Mouse (Mus musculus): ENCODE results near the gene Dgki. TPM values are rescaled to one million over a fixed set of nuclear protein-coding genes. Genes with fewer than 3 reads are reported as not detected.

Gene Dgki
- total and polyA plus RNA-seq, 3 experiments: not detected

- H3K27me3 ChIP-seq (ENCODE audit: control insufficient read depth in 1 of 2, insufficient read depth in 2 of 2, low read length in 2 of 2): no peaks in the 10 kb centered on the region
- no peak for TF ChIP-seq E2F4 (IDR thresholded peaks at IDR 0.05; ENCODE audit: borderline replicate concordance, low read depth, low read length)
- TF ChIP-seq MAFK (IDR thresholded peaks at IDR 0.05; ENCODE audit: borderline replicate concordance, low read depth, low read length): no peak
- TF ChIP-seq RAD21 (IDR thresholded peaks at IDR 0.05; ENCODE audit: low read depth, low read length): no peak
- TF ChIP-seq MXI1 (IDR thresholded peaks at IDR 0.05; ENCODE audit: low read depth, low read length): no peak
- no peak for TF ChIP-seq ZMIZ1 (IDR thresholded peaks at IDR 0.05; ENCODE audit: low read depth, low read length)
- TF ChIP-seq POLR2AphosphoS5 (IDR thresholded peaks at IDR 0.05; ENCODE audit: borderline replicate concordance, low read depth, low read length): no peak
- no peak for TF ChIP-seq ZC3H11A (IDR thresholded peaks at IDR 0.05; ENCODE audit: low read depth, low read length)
- no peak for TF ChIP-seq ZKSCAN1 (IDR thresholded peaks at IDR 0.05; ENCODE audit: low read depth, low read length)
- TF ChIP-seq POLR2A (IDR thresholded peaks at IDR 0.05; ENCODE audit: control insufficient read depth in 1 of 2, insufficient read depth in 1 of 2, low read depth in 1 of 2, low read length in 2 of 2, poor library complexity in 1 of 2): no peak
- no peak for TF ChIP-seq MEF2A (IDR thresholded peaks at IDR 0.05; ENCODE audit: extremely low read depth, insufficient replicate concordance, low read depth, low read length, poor library complexity, severe bottlenecking)
- TF ChIP-seq SIN3A (IDR thresholded peaks at IDR 0.05; ENCODE audit: low read length): no peak
- no peak for TF ChIP-seq BHLHE40 (IDR thresholded peaks at IDR 0.05; ENCODE audit: borderline replicate concordance, low read depth, low read length)
- no peak for TF ChIP-seq SMC3 (IDR thresholded peaks at IDR 0.05; ENCODE audit: low read depth, low read length)
- no peak for TF ChIP-seq TBP (IDR thresholded peaks at IDR 0.05; ENCODE audit: low read depth, low read length)
- no peak for TF ChIP-seq JUND (IDR thresholded peaks at IDR 0.05; ENCODE audit: low read depth, low read length)
- no peak for TF ChIP-seq USF2 (IDR thresholded peaks at IDR 0.05; ENCODE audit: borderline replicate concordance in 1 of 2, insufficient read depth in 1 of 2, low read depth in 1 of 2, low read length in 2 of 2)
- no peak for TF ChIP-seq CHD2 (IDR thresholded peaks at IDR 0.05; ENCODE audit: low read length)
- no peak for TF ChIP-seq UBTF (IDR thresholded peaks at IDR 0.05; ENCODE audit: borderline replicate concordance, insufficient read depth, low read depth, low read length)
- TF ChIP-seq POLR2AphosphoS2 (IDR thresholded peaks at IDR 0.05; ENCODE audit: low read length): no peak
- TF ChIP-seq GABPA (IDR thresholded peaks at IDR 0.05; ENCODE audit: low read depth, low read length): no peak
- no peaks in the 10 kb centered on the region for H3K4me1 ChIP-seq (ENCODE audit: control insufficient read depth in 1 of 2, insufficient read depth in 2 of 2, low read length in 2 of 2)
- no peak overlapping the region for H3K27ac ChIP-seq (ENCODE audit: control insufficient read depth, low read depth, low read length)
- no peak overlapping the region for H3K9ac ChIP-seq (ENCODE audit: control insufficient read depth, low read depth, low read length, poor library complexity, severe bottlenecking)
- no peaks in the 10 kb centered on the region for H3K36me3 ChIP-seq (ENCODE audit: control insufficient read depth in 1 of 2, insufficient read depth in 2 of 2, low read length in 2 of 2)
- H3K4me3 ChIP-seq (ENCODE audit: control insufficient read depth in 1 of 2, insufficient read depth in 1 of 2, low read depth in 2 of 2, low read length in 2 of 2): no peak overlapping the region
- no peak for DNase-seq (ENCODE audit: low read depth, low spot score)
- no peaks in the 10 kb centered on the region for H3K79me2 ChIP-seq (ENCODE audit: control insufficient read depth, insufficient read depth, low read length, poor library complexity)
- no peaks in the 10 kb centered on the region for H3K9me3 ChIP-seq (replicated peaks; ENCODE audit: insufficient read depth, low read length)
Measured at GRCm38 (mm10) chr6:36876426-36876825, 423.6 kb downstream of the Dgki start.

GRCm38 (mm10) chr6:36875926-36876325 is 424.1 kb downstream of the Dgki start:
- Histone ChIP-seq H3K79me2 (ENCODE audit: control insufficient read depth, insufficient read depth, low read length, poor library complexity) (no peaks in the 10 kb centered on the region), H3K9me3 (replicated peaks; ENCODE audit: insufficient read depth, low read length) (no peaks in the 10 kb centered on the region)
- no peak for TF ChIP-seq CTCF (IDR thresholded peaks at IDR 0.05 in 2 of 3, conservative IDR thresholded peaks at IDR 0.05 in 1 of 3; ENCODE audit: control insufficient read depth in 1 of 3, insufficient read depth in 1 of 3, low read depth in 2 of 3, low read length in 3 of 3, poor library complexity in 1 of 3, severe bottlenecking in 1 of 3)
- no peak for TF ChIP-seq MXI1 (IDR thresholded peaks at IDR 0.05; ENCODE audit: low read depth, low read length)
- no peak for TF ChIP-seq CHD1 (IDR thresholded peaks at IDR 0.05; ENCODE audit: low read depth, low read length)

More at GRCm38 (mm10) chr6:36875926-36876325, 424.1 kb downstream of the Dgki start:
- H3K9ac ChIP-seq (ENCODE audit: control insufficient read depth, low read depth, low read length, poor library complexity, severe bottlenecking): no peak overlapping the region
- no peak overlapping the region for H3K4me3 ChIP-seq (ENCODE audit: control insufficient read depth in 1 of 2, insufficient read depth in 1 of 2, low read depth in 2 of 2, low read length in 2 of 2)
- no peak for DNase-seq (ENCODE audit: low read depth, low spot score)
- no peak overlapping the region for H3K27ac ChIP-seq (ENCODE audit: control insufficient read depth, low read depth, low read length)
- H3K27me3 ChIP-seq (ENCODE audit: control insufficient read depth in 1 of 2, insufficient read depth in 2 of 2, low read length in 2 of 2): no peaks in the 10 kb centered on the region
- H3K4me1 ChIP-seq (ENCODE audit: control insufficient read depth in 1 of 2, insufficient read depth in 2 of 2, low read length in 2 of 2): no peaks in the 10 kb centered on the region
- H3K36me3 ChIP-seq (ENCODE audit: control insufficient read depth in 1 of 2, insufficient read depth in 2 of 2, low read length in 2 of 2): no peaks in the 10 kb centered on the region
